Mouse (Mus musculus) spleen, postnatal 14 days (tissue): ENCODE measurements around the gene Olfr1424.
"Not testable (repeated sequence)": the region's sequence is repeated elsewhere in the genome, so short reads cannot be mapped to it uniquely, and the experiment has no call there.

ENCODE experiments used
- DNase-seq, 2 experiments: peaks; one replicate each; pipeline ENCODE4 v3.0.0; 2021 to 2022; ENCODE audit warnings: low spot score in 2 of 2

Olfr1424 gene

DNA sequence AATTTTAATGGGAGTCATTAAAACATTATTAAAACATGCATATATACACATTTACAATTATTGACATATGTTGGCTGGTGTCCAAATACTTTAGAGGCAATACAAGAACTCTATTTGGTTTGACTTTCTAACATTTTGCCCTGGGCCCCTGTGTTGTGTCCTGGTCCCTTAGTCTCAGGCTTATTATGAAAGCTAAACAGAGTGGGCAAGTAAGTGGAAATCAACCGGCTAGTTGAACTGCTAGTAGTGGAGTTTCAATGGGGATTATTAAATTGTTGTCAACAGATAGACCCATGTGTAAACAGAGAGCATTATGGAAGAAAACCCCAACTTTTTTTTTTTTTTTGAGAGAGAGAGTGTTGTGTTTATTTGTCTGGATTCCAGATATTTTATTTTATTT lies at the start of gene Olfr1424:
Gene Olfr1424, minus strand, starts transcription at position 101 of the 400 bp plus-strand sequence.
- not testable (repeated sequence) for DNase-seq

DNA sequence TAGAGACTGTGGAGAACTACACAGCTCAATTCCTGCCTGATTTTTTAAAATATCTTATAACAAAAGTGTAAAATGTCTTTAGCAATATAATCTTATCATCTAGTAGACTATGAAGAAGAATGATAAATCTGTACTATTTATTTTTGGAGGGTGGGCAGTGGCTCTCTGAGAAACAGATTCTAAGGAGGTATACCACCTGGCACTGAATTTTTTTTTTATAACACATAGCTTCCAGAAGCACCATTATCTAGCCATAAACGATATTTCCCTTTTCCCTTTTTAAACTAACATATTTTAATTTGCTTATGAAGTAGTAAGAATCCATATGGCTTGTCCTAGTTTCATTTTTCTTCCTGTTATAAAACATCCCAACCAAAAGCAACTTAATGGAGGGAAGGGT lies 42.1 kb upstream of the Olfr1424 start:
- no peak for DNase-seq

DNA sequence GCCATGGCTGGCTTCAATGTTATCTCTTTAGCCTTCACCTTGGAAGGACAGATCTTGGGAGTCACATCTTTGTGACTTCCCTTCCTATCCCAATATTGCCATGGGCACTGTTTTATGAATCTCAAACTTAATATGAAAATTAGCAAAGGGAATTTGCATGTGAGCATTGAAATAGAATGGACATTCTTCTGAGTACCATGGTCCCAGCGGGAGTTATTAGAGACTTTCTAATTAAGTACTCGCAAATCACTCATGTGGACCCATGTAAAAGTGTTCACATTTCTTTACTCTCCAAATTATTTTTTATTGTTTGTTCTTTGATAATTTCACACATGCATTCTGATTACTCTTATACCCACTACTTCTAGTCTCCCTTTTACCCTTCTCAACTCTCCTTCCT lies 40.8 kb upstream of the Olfr1424 start, which contains the start of gene Olfr1427:
Gene Olfr1427, minus strand, starts transcription at position 101 of the 400 bp plus-strand sequence.
- DNase-seq: no peak

DNA sequence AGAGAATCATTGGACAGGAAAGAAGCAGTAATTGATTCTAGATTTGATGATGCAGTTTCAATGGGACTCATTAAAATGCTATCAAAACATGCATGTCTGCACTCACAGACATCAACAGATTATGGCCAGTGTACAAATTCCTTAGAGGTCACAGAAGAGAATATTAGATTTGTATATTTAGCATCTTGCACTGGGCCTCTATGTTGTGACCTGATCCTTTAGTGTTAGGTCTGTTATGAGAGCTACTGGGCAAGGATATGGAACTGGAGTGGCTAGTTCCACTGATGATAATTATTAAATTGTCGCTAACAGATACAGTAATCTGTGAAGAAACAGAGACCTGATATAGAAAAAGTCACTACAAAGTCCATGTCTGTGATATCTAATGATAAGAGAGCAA lies 29.4 kb upstream of the Olfr1424 start, which contains the start of gene Olfr1426:
Gene Olfr1426, minus strand, starts transcription at position 101 of the 400 bp plus-strand sequence.
- no peak for DNase-seq

DNA sequence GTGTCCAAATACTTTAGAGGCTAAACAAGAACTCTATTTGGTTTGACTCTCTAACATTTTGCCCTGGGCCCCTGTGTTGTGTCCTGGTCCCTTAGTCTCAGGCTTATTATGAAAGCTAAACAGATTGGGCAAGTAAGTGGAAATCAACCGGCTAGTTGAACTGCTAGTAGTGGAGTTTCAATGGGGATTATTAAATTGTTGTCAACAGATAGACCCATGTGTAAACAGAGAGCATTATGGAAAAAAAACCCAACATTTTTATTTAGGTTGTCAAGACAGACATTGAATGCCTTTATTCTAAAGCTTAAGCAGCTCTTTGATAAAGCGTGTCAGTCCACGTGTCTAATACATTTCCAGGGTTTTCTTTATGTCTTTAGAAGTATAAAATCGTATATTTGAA lies 15.1 kb upstream of the Olfr1424 start, which contains the start of gene Olfr1425:
Gene Olfr1425, minus strand, starts transcription at position 101 of the 400 bp plus-strand sequence.
- not testable (repeated sequence) for DNase-seq

DNA sequence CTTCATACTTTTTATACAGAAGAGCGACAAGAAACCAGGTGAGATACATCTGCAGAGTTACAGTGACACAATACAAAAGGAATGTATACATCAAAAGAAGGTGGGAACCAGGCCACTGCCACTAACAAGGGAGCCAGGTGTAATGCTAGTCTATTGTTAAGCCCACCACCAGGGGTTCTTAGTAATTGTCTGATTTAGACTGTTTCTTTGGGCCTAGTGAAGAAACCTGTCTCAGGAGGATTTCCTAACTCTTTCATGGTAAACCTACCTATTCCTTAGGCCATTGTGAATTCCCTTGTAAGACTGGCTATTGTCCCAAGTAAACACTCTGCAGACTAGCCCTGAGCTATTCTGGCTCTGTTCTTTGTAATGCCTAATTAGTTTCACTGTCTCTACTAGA lies 7.1 kb upstream of the Olfr1424 start:
- DNase-seq: not testable (repeated sequence)

DNA sequence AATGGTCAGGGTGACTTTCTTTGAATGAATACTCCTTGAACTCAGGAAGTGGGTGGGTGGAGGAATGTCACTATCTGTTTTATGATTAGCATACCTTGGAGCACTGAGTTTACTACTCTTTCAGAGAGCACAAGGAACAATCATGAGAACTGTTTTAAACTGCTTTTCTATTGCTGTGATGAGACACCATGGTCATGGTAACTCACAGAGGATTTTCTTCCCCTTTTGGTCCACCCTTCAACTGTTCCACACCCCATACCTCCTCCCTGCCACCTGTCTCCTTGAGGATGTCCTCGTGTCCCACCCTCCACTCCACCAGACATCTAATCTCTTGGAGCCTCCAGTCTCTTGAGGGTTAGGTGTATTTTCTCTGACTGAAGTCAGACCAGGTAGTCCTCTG lies 5.3 kb upstream of the Olfr1424 start:
- DNase-seq: not testable (repeated sequence)

DNA sequence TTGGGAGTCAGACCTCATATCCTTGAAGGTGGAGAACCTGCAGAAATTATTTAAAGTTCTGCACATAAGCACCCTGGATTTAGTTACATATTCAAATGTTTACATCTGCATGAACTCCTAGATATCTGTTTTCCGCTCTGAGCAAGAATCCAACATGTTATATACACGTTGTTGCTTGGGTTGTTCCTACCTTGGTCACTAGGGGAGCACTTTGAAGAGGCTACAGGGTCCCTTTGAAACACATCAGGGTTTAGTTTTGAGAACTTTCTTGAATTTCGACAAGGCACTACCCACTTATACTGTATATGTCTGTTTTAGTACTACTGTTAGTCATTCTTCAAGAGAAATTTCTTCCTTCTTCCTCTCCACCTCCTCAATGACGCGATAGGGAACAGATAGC lies 19.3 kb downstream of the Olfr1424 start:
- DNase-seq: no peak

DNA sequence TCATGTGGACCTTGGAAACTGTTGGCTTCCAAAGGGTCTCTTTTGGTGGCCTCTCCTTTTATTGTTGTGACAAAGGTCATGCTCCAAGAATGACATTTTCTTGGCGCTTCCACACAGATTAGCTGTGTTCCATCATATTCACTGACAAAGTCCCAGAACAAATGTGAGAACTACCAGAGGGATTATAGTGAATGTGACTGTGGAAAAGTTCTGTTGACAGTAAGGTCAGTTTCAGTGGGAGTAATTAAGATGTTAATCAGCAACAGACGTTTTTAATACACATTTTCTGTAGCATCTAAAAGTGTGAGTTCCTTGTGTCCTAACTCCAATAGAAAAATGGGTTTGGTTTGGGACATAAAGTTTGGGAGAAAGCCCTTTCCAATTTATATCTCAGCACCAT lies 21.3 kb downstream of the Olfr1424 start, which contains the start of gene Olfr1423:
Gene Olfr1423, minus strand, starts transcription at position 101 of the 400 bp plus-strand sequence.
- DNase-seq: no peak

DNA sequence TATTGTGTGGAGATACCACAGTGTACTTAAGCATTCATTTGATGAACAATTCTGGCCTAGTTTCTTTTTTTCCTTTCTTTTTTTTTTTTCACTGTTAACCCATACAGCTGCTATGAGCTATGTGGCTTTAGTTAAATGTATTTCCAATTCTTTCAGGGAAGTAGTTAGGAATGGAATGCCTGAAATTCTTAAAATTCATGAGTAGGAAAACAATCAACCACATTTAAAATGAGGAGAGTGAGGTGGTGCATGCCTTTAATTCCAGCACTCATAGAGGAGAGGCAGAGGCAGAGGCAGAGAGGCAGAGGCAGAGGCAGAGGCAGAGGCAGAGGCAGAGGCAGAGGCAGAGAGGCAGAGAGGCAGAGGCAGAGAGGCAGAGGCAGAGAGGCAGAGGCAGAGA lies 24.8 kb downstream of the Olfr1424 start:
- no peak for DNase-seq

DNA sequence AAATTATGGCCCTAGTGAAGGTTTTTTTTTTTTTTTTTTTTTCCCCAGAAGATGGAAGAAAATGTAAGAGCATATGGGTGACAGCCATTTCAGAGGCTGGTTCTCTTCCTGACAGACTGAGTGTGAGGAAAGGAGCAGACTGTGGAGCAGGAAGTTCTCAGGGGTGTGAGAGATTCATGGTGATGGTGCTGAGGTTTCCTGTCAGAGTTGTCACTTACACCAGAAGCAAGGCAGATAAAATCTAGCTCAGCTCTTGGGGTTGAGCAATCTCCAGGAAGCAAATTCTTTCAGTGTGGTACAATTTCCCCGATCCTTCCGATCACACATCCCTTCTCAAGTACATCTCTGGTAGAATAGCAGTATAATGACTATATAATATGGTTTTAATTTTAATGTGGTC lies 35.9 kb downstream of the Olfr1424 start:
- DNase-seq: no peak

DNA sequence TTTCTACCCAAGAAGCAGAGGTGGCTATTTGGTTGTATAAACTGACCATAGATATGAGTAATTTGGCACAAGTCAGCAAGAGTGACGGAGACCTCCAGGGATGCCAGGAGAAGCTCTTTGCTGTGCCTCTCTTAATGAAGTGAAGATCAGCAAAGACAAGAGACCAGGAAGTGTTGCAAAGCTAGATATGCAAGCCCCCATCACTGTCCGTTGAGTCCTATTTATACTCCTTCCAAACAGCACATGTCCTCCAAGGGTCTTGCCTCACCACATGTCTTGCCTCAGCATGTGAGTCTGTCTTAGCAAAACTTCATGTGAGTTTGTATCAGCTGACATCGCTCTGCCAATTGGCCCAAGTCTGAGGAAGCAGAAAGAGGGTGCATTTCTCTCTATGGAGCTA lies 37.1 kb downstream of the Olfr1424 start:
- no peak for DNase-seq

DNA sequence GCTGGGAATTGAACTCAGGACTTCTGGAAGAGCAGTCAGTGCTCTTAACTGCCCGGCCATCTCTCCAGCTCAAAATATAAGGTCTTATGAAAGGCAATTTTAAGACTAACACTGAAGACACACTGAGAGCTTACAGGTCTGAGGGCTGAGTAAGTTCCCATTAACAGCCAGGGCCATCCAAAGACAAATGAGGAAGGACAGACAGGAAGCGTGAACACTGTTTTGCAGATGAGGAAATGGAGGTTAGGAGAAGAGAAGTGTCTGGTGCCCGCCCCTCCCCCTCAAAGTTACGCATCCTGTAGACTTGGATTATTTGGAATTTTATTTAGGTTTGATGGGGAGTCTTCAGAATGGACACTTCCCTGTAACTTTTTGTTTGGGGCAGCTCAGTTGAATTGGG lies 38.3 kb downstream of the Olfr1424 start:
- DNase-seq: no peak

DNA sequence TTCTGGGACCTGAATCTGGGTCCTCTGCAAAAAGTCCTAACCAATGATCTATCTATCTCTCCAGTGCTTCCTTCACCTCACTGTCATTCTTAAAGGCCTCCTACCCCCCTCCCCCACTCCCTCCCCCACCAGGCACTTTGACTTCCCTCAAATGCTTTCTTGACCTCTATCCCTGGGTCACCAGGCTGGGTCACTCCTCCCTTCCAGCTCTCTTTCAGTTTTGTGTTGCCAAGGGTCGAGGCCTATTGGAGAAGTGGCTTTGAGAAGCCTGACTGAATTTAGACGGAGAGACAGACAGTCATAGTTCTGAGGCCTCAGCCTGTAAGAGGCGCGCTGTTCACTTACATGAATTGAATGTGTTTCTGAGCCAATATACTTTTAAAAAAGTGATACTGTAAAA lies 46.3 kb downstream of the Olfr1424 start:
- DNase-seq: no peak

DNA sequence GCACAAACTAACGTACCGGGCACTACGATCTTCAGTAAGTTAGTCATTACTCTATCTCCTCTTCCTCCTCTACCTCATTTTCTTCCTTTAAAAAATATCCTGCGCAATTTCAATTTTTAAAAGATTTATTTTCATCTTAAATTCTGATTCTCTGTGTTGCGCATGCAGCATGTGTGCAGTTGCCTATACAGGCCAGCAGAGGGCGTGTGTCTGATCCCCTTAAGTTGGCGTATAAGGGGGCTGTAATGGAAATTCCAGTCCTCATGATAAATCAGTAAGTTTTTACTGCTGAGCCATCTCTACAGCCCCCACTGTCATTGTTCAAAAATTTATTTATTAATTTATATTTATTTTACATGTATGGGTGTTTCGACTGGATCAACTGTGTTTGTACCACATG lies 46.8 kb downstream of the Olfr1424 start:
- DNase-seq: no peak

DNA sequence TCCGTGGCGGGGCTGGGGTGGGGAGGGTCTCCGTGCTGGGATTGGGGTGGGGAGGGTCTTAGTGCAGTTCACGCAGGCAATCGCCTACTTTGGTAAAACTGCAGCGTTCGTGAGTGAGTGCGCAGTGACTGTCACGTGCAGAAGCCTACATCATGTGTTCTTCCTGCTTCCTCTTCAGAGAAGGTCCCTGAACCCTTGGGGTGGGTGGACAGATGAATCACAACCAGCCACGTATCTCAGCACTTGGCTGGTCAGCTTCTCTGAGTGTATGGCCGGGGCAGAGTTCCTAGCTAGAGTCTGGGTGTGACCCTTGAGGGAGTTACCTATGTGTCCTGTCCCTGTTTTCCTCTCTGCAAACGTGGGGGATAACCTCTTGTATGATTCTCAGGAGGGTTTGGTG lies 49.3 kb downstream of the Olfr1424 start:
- DNase-seq: peak in 1 of 2 experiments; percentile 21

DNA sequence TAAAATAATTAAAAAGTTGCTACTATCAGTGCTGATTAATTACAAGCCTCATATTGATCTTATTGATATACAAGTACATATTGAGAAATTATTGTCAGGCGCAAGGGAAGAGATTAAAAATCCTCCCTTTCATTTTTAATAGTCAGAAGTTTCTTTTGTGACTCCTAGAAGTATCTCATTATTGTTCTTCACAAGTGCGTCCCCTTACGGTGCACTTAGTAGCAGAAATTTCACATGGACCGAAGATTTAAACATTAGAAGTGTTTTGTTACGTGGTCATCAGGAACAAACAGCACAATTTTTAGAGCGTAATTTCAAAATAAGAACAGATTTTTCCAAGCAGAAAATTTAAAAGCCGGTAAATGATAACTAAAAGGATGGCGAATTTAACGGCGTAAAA lies 49.9 kb downstream of the Olfr1424 start:
- DNase-seq: no peak

DNA sequence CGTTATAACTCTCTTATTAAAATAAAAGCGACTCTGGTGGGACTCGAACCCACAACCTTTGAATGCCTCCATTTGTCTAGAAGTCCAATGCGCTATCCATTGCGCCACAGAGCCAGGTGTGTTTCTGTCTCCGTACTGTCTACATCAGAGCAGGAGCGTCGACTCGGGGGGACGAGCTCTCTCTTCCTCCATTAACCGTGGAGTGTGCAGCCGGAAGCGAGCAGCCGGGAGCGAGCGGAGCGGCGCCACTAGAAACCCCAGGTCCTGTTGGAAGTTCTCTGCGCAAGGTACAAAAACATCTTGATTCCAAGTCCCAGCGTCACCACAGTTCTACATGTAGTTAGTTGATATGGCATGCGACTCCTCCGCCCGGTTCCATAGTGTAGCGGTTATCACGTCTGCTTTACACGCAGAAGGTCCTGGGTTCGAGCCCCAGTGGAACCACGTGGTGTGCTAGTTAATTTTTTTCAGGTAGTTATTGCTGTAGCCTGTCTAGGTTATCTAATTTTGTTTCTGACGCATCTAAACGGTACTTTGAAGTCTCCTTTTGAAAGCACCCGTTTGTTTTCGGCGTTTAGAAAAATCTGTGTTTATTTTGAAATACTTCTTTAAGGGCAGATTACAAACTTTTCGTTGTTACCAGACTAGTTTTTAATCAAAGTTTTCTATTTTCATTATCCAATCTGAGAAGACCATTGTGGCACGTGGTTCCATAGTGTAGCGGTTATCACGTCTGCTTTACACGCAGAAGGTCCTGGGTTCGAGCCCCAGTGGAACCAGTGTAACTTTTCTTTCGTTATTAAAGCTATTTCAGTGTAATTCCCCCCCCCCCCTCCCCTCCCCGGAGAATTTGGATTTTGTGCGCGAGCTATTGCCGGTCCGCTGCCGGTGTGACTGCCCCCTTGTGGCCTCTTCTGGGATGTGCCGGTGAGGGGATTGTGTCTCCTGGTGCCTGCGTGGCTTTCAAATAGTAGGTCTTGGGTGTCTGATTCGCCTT lies 50.6 kb downstream of the Olfr1424 start:
- peak; percentile 72 to 78 for DNase-seq

DNA sequence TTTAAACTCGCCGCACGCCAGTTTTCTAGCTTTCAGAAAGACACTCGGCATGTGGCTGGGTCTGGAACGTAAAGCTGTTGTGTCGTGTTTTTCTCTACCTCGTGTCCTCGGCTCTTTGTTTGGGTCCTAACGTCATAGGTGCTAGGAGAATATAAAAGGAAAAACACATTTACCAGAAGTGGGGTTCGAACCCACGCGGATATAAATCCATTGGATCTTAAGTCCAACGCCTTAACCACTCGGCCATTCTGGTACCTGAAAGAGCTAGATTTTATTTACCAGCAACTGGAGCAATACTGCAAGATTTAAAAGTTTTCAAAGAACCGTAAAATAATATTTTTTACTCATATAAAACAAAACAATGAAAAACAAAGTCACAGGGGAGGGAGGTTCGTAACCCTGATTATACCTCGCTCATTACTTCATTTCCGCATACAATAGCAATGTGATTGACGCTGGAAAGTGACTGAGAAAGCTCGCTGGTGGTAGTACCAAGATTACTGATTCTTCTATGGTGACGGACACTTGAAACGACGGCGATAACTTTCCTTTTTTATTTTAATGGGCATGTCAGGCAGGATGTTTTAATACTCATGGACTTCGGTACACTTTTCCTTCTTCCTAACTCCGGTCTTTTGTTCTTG lies 51.4 kb downstream of the Olfr1424 start:
- DNase-seq: peak; percentile 32 to 50

DNA sequence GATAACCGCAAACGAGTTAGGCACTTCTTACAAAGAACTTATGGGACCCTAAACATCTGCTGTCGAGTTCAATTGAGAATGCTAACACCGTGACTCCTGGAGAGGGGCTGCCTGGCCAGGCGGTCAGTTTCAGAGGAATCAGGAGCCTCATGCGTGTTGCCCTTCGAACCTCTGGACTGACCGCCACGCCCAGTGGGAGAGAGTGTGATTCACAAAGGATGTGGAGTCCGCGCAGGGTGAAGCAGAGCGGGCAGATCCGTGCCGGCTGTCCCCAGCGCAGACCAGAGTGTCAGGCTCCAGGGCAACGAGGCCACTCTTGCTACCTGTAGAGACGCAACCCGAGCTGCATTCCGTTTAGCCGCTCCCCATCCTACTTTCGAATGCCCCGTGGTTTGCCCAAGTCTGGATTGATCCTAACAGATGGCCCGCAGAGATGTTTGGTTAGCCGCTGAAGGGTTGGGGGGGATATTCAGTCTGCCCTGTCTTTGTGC lies 52.2 kb downstream of the Olfr1424 start:
- peak; percentile 11 to 25 for DNase-seq

DNA sequence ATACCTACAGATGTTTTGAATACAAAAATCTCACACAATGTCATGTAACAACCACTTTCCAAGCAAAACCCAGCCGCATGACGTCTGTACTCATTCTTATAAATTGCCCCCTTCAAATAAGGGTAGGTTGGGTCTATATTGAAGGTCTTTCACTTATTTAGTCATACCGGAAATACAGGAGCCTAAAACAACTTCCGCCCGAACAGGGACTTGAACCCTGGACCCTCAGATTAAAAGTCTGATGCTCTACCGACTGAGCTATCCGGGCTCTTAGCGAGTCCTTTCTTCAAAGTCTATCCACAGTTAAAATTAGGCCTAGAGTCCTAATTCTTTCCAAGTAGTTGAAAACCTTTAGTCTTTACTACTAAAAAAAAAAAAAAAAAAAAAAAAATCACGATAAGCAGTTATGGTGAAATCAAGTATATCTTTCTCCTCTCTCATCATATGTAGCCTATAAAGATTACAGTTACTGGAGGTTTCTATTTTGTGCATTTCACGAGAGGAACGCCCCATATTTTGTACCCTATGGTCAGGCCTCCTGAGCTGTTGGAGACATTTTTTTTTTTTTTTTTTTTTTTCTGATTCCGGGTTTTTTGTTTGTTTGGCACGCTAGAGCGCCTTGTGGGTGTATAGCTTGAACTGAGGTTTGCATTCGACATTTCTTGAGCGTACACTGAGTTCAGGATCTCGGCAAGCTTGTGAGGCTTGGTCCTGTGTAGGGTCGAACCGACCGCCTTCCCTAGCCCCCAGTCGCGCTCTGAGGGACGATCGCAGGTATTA lies 52.8 kb downstream of the Olfr1424 start:
- DNase-seq: peak; percentile 32 to 57
